Mouse (Mus musculus): Measurements from ENCODE around the gene Fbxo7. TPM values are rescaled to one million over a fixed set of nuclear protein-coding genes. Genes with fewer than 3 reads are reported as not detected.

The Fbxo7 gene
- polyA plus RNA-seq, 1 experiment from 2014 or later, result 33.5 TPM

- Histone ChIP-seq H3K9me3 (0 out of 2 replicates have a peak, but pooled peaks cover 7% of the 10 kb centered on the region), H3K4me1 (peaks cover 20% of the 10 kb centered on the region), H3K27ac (no peak overlapping the region), H3K4me2 (replicated peaks) (no peak overlapping the region), H3K36me3 (no peaks in the 10 kb centered on the region), H3K4me3 (no peak overlapping the region), H3K27me3 (no peaks in the 10 kb centered on the region), H3K9ac (no peak overlapping the region)
- WGBS, result 86% methylated on average over 5 of the region's 5 CpGs
- no peak for ATAC-seq (ENCODE audit: low FRiP score, low read depth)
Observed at GRCm38 (mm10) chr10:86066651-86067050, 44.9 kb downstream of the Fbxo7 start.

DNA sequence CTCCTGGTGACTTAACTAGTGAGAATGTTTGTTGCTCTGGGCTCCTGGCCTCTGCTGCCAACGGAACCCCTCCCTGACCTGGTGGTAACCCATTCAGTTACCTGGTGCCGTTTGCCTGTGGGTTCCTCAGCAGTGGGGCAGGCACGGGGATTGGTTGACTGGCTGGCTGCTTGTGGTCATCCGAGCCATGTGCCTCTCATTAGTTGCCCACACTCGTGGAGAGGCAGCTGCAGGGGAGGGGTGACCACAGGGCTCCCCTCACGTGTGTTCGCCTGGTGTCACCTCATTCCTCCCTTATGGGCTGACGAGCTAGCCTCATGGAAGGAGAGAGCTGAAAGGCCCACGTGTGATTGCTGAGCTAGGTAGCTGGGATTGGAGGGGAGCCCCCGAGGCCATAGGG, 46.1 kb downstream of the Fbxo7 start:
- no peak overlapping the region for H3K4me2 ChIP-seq (replicated peaks)
- H3K9me3 ChIP-seq, result no peaks in the 10 kb centered on the region
- no peak overlapping the region for H3K27ac ChIP-seq
- H3K4me3 ChIP-seq, result no peak overlapping the region
- H3K36me3 ChIP-seq, result no peaks in the 10 kb centered on the region
- 27% methylated on average over 10 of the region's 10 CpGs for WGBS
- no peak overlapping the region for H3K9ac ChIP-seq
- peaks cover 20% of the 10 kb centered on the region for H3K4me1 ChIP-seq
- ATAC-seq (ENCODE audit: low FRiP score, low read depth), result no peak
- H3K27me3 ChIP-seq, result no peaks in the 10 kb centered on the region

- Histone ChIP-seq H3K9ac (no peak overlapping the region), H3K4me3 (no peak overlapping the region), H3K36me3 (no peaks in the 10 kb centered on the region), H3K4me2 (replicated peaks) (no peak overlapping the region), H3K4me1 (peaks cover 20% of the 10 kb centered on the region), H3K27me3 (no peaks in the 10 kb centered on the region), H3K9me3 (peaks cover 6% of the 10 kb centered on the region; the same call in 1 of the 2 replicates), H3K27ac (no peak overlapping the region)
- ATAC-seq (ENCODE audit: low FRiP score, low read depth), result 0 out of 2 replicates have a peak, but pooled peaks have one; percentile 8
- WGBS, result 44% methylated on average over 3 of the region's 3 CpGs
Observed at GRCm38 (mm10) chr10:86069341-86069740, 47.6 kb downstream of the Fbxo7 start.

DNA sequence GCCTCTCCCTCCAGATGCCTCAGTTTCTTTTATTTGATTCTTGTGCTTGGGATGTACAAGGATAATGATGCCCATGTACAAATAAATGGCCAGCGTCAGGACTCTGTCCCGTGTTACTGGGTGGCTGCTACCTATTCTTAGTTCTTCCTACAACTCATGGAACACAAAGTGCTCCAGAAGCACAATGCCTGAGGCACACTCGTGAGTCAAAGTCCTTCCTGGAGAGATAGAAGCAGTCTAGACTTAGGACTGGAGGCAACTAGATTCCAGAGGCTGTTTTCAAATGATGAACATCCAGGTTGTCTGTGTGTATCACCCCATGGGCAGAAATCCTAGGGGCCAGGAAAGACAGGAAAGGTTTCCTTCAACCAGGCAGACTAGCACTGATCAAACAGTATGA, 49.0 kb downstream of the Fbxo7 start:
- Histone ChIP-seq H3K9ac (no peak overlapping the region), H3K4me1 (peaks cover 17% of the 10 kb centered on the region), H3K27me3 (no peaks in the 10 kb centered on the region), H3K36me3 (no peaks in the 10 kb centered on the region), H3K9me3 (peaks cover 6% of the 10 kb centered on the region; the same call in 1 of the 2 replicates), H3K27ac (no peak overlapping the region), H3K4me3 (no peak overlapping the region), H3K4me2 (replicated peaks) (no peak overlapping the region)
- ATAC-seq (ENCODE audit: low FRiP score, low read depth), result no peak
- 83% methylated on average over 3 of the region's 3 CpGs for WGBS

- H3K4me2 ChIP-seq (replicated peaks), result no peak overlapping the region
- peaks cover 6% of the 10 kb centered on the region; the same call in 1 of the 2 replicates for H3K9me3 ChIP-seq
- H3K27ac ChIP-seq, result no peak overlapping the region
- no peak overlapping the region for H3K9ac ChIP-seq
- no peak for ATAC-seq (ENCODE audit: low FRiP score, low read depth)
- peaks cover 4% of the 10 kb centered on the region; the same call in 1 of the 2 replicates for H3K4me1 ChIP-seq
- no peaks in the 10 kb centered on the region for H3K36me3 ChIP-seq
- H3K4me3 ChIP-seq, result no peak overlapping the region
- H3K27me3 ChIP-seq, result no peaks in the 10 kb centered on the region
- WGBS, result 78% methylated on average over 4 of the region's 4 CpGs
Observed at GRCm38 (mm10) chr10:86074134-86074533, 52.4 kb downstream of the Fbxo7 start.

DNA sequence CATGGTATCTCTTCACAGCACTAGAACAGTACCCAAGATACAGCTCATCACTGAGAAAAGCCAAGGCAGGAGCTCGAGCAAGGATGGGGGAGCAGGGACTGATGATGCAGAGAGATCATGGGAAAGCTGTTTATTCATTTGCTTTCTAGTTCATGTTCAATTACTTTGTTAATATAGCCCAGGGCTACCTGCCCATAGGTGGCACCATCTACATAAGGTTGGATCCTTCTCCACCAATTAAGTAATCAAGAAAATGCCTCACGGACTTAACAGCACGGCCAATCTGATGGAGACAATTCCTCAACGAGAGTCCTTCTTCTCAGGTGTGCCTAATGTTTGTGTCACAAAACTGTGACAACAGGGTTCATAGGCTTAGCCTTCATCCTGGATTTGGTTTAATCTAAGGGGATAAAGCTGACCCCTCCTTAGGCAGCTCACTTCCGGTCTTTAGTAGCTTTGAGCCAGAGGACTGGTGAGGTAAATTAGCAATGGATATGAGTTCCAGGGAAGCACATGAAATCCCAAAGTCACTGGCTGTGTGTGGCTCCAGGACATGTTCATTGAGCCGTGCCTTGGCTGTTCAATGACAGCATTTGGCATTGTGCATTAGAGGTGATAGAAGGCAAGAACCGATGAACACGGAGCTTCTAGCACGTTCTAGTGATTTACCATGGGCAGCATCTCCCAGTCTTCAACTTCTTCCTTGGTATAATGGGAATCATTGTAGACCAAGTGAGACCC, 53.4 kb downstream of the Fbxo7 start:
- no peaks in the 10 kb centered on the region for H3K4me1 ChIP-seq
- no peak for ATAC-seq (ENCODE audit: low FRiP score, low read depth)
- 81% methylated on average over 9 of the region's 9 CpGs for WGBS
- H3K4me2 ChIP-seq (replicated peaks), result no peak overlapping the region
- H3K9me3 ChIP-seq, result peaks cover 6% of the 10 kb centered on the region; the same call in 1 of the 2 replicates
- no peak overlapping the region for H3K27ac ChIP-seq
- H3K9ac ChIP-seq, result no peak overlapping the region
- H3K27me3 ChIP-seq, result no peaks in the 10 kb centered on the region
- H3K36me3 ChIP-seq, result no peaks in the 10 kb centered on the region
- no peak overlapping the region for H3K4me3 ChIP-seq

DNA sequence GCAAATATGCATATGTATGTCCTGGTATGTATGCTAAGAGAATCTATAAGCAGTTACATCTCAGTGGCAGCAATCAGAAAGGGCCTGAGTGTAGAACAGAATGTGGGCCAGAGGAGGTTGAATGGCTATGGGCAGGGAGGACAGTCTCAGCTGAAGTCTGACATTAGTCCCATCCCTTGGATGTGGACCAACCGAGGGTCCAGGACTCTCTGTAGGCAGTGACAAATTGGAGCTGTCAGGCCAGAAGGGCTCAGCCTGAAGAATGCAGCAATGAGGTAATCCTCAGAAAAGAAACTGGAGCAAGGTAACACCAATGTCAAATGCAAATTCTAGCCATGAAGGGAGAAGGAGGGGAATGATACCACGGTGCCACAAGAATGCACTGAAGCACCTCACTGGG, 55.5 kb downstream of the Fbxo7 start:
- no peak for ATAC-seq (ENCODE audit: low FRiP score, low read depth)
- no peak overlapping the region for H3K27ac ChIP-seq
- H3K9me3 ChIP-seq, result peaks cover 6% of the 10 kb centered on the region; the same call in 1 of the 2 replicates
- no peak overlapping the region for H3K4me3 ChIP-seq
- no peaks in the 10 kb centered on the region for H3K4me1 ChIP-seq
- H3K4me2 ChIP-seq (replicated peaks), result no peak overlapping the region
- no peaks in the 10 kb centered on the region for H3K27me3 ChIP-seq
- WGBS, result 84% methylated on average over 2 of the region's 2 CpGs
- no peak overlapping the region for H3K9ac ChIP-seq
- no peaks in the 10 kb centered on the region for H3K36me3 ChIP-seq

- ATAC-seq (ENCODE audit: low FRiP score, low read depth), result no peak
- 96% methylated on average over 2 of the region's 2 CpGs for WGBS
- no peaks in the 10 kb centered on the region for H3K36me3 ChIP-seq
- H3K9me3 ChIP-seq, result peaks cover 4% of the 10 kb centered on the region; the same call in 1 of the 2 replicates
- H3K4me1 ChIP-seq, result no peaks in the 10 kb centered on the region
- no peak overlapping the region for H3K4me2 ChIP-seq (replicated peaks)
- H3K4me3 ChIP-seq, result no peak overlapping the region
- H3K27ac ChIP-seq, result no peak overlapping the region
- H3K9ac ChIP-seq, result no peak overlapping the region
- no peaks in the 10 kb centered on the region for H3K27me3 ChIP-seq
Observed at GRCm38 (mm10) chr10:86078761-86079160, 57.0 kb downstream of the Fbxo7 start.

GRCm38 (mm10) chr10:86079921-86080320, 58.1 kb downstream of the Fbxo7 start:
- ATAC-seq (ENCODE audit: low FRiP score, low read depth), result no peak
- Histone ChIP-seq H3K4me2 (replicated peaks) (no peak overlapping the region), H3K27me3 (no peaks in the 10 kb centered on the region), H3K4me1 (no peaks in the 10 kb centered on the region), H3K27ac (no peak overlapping the region), H3K9ac (no peak overlapping the region), H3K4me3 (no peak overlapping the region), H3K9me3 (no peaks in the 10 kb centered on the region), H3K36me3 (no peaks in the 10 kb centered on the region)
- WGBS, result 87% methylated on average over 9 of the region's 9 CpGs

- no peak overlapping the region for H3K27ac ChIP-seq
Observed at GRCm38 (mm10) chr10:86091919-86092318, 70.1 kb downstream of the Fbxo7 start.

DNA sequence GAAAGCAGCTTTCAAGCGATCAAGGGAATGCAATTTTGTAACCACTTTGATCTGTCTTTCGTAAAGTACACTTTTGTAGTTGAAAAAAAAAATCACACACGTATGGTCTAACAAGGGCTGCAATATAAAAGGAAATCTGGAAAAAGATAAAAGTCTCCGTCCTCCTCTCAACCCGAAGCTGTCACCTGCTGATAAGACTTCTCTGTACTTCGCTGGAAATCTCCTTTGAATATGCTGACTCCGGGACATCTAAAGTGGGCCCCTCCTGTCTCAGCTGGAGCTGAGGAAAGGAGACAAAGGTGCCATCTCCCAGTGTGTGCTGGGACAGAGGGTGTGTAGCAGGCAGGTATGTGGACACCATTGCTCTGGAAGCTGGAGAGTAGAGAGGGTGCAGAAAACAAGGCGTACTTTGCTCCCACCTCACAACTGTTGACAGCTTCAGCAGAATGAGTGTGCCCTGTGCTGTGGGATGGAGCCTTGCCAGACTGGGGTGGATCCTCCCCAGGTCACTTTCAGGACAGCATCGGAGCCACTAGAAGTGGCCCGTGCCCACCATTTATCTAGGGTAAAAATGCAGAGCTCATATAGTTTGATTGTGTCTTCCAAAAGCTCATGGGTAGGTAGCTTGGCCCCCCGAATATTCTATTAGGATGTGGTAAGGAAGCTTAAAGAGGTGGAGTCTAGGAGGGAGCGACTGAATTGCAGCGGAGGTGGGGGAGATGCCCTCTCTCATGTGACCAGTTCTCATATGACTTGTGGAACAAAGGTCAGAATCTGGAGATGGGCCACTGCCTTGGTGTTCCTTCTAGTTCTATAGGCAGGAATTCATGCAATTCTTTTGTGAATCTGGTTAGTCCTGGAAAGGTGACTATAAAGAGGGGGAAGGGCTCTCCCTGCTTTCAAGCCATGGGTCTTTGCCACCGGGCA, 71.6 kb downstream of the Fbxo7 start:
- H3K4me2 ChIP-seq (replicated peaks), result no peak overlapping the region

More at GRCm38 (mm10) chr10:86091919-86092318, 70.1 kb downstream of the Fbxo7 start:
- Histone ChIP-seq H3K4me1 (0 out of 2 replicates have a peak, but pooled peaks cover 3% of the 10 kb centered on the region), H3K9me3 (no peaks in the 10 kb centered on the region), H3K36me3 (no peaks in the 10 kb centered on the region), H3K27me3 (no peaks in the 10 kb centered on the region), H3K9ac (no peak overlapping the region), H3K4me3 (no peak overlapping the region), H3K4me2 (replicated peaks) (no peak overlapping the region)
- 54% methylated on average over 10 of the region's 10 CpGs for WGBS
- no peak for ATAC-seq (ENCODE audit: low FRiP score, low read depth)

GRCm38 (mm10) chr10:86098363-86098762, 76.6 kb downstream of the Fbxo7 start:
- no peak for ATAC-seq (ENCODE audit: low FRiP score, low read depth)
- Histone ChIP-seq H3K27ac (no peak overlapping the region), H3K9me3 (0 out of 2 replicates have a peak, but pooled peaks cover 9% of the 10 kb centered on the region), H3K4me3 (no peak overlapping the region), H3K36me3 (no peaks in the 10 kb centered on the region), H3K4me2 (replicated peaks) (no peak overlapping the region), H3K4me1 (no peaks in the 10 kb centered on the region), H3K27me3 (no peaks in the 10 kb centered on the region), H3K9ac (no peak overlapping the region)
- WGBS, result 78% methylated on average over 6 of the region's 6 CpGs

More for the DNA sequence above, 71.6 kb downstream of the Fbxo7 start:
- no peaks in the 10 kb centered on the region for H3K27me3 ChIP-seq
- no peak overlapping the region for H3K9ac ChIP-seq
- H3K27ac ChIP-seq, result no peak overlapping the region
- 62% methylated on average over 14 of the region's 14 CpGs for WGBS
- ATAC-seq (ENCODE audit: low FRiP score, low read depth), result no peak
- no peaks in the 10 kb centered on the region for H3K36me3 ChIP-seq
- H3K4me3 ChIP-seq, result no peak overlapping the region
- 0 out of 2 replicates have a peak, but pooled peaks cover 3% of the 10 kb centered on the region for H3K4me1 ChIP-seq
- H3K9me3 ChIP-seq, result no peaks in the 10 kb centered on the region

Data from limb, embryonic 13.5 days (tissue).